Mouse (Mus musculus): ENCODE data around the gene Ndufa13. TPM values are rescaled to one million over a fixed set of nuclear protein-coding genes. Genes with fewer than 3 reads are reported as not detected.

Ndufa13 gene
- polyA plus RNA-seq, 1 experiment: 122 TPM

DNA sequence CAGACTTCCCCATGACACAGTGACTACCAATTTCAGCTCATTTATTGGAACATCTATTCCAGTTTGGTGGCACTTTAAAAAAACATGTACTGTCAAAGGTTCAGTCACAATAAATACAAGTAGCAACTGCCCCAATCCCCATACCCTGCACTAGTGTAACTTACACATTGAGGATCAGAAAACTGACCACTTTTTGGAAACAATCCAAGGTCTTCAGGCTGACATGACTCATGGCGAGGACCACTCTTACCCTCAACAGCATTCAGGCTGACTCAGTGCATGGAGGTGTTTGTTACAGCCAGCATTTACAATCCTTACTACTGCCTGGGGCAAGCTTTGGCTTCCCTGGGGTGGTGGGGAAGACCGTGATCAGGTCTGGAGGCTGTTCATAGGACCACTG is 4.7 kb upstream of the Ndufa13 start:
- Histone ChIP-seq H3K27me3 (ENCODE audit: control insufficient read depth, insufficient read depth, low read length) (no peaks in the 10 kb centered on the region), H3K4me3 (ENCODE audit: control insufficient read depth, low read depth, low read length) (no peak overlapping the region), H3K36me3 (ENCODE audit: control insufficient read depth, insufficient read depth, low read length) (no peaks in the 10 kb centered on the region), H3K27ac (ENCODE audit: control insufficient read depth, insufficient read depth, low read depth, low read length) (no peak overlapping the region), H3K4me1 (ENCODE audit: control insufficient read depth, insufficient read depth, low read length) (peaks cover 19% of the 10 kb centered on the region)
- no peak for TF ChIP-seq CTCF (IDR thresholded peaks at IDR 0.05; ENCODE audit: control insufficient read depth, insufficient read depth, insufficient replicate concordance, low read depth, low read length)
- no peak for TF ChIP-seq POLR2A (IDR thresholded peaks at IDR 0.05; ENCODE audit: control insufficient read depth, low read depth, low read length)

DNA sequence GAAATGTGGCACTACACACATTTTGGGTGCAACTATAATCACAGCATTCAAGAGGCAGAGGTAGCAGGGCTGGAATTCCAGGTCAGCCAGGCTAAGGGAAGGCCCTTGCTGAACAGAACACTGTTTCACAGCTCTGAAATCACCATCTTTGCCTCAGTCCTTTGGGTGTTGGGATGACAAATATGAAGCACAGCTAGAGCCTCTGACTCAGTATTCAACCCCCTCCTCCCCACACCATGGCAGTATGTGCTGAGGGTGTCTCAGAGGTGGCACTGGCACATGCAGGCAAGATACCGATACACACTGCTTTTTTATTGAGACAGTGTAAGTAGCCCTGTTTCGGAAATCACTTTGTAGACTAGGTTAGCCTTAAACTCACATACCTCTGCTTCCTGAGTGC is 3.9 kb upstream of the Ndufa13 start:
- TF ChIP-seq CTCF (IDR thresholded peaks at IDR 0.05; ENCODE audit: control insufficient read depth, insufficient read depth, insufficient replicate concordance, low read depth, low read length) (no peak), POLR2A (IDR thresholded peaks at IDR 0.05; ENCODE audit: control insufficient read depth, low read depth, low read length) (no peak)
- H3K4me1 ChIP-seq (ENCODE audit: control insufficient read depth, insufficient read depth, low read length): peaks cover 24% of the 10 kb centered on the region
- no peak overlapping the region for H3K27ac ChIP-seq (ENCODE audit: control insufficient read depth, insufficient read depth, low read depth, low read length)
- no peaks in the 10 kb centered on the region for H3K27me3 ChIP-seq (ENCODE audit: control insufficient read depth, insufficient read depth, low read length)
- no peaks in the 10 kb centered on the region for H3K36me3 ChIP-seq (ENCODE audit: control insufficient read depth, insufficient read depth, low read length)
- H3K4me3 ChIP-seq (ENCODE audit: control insufficient read depth, low read depth, low read length): no peak overlapping the region

DNA sequence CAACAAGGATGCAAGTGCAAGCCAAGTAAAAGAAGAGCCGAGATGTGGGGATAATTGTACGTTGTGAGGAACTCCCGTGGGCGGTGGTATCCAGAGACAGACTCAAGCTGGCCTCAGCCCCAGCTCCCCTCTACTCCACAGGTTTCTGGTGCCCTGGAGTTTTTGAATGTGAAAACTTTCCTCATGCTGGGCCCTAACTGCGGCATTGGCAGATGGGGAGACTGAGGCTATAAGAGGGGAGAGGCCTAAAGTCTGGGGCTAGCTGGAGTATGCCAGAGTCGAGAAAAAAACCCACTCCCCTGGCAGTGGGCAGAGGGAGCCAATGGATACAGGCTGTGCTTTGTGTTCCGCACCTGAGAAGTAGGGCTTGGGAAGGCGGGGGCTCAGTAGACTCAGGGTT is 1.7 kb upstream of the Ndufa13 start:
- TF ChIP-seq POLR2A (IDR thresholded peaks at IDR 0.05; ENCODE audit: control insufficient read depth, low read depth, low read length) (no peak), CTCF (IDR thresholded peaks at IDR 0.05; ENCODE audit: control insufficient read depth, insufficient read depth, insufficient replicate concordance, low read depth, low read length) (no peak)
- no peaks in the 10 kb centered on the region for H3K27me3 ChIP-seq (ENCODE audit: control insufficient read depth, insufficient read depth, low read length)
- peaks cover 24% of the 10 kb centered on the region for H3K4me1 ChIP-seq (ENCODE audit: control insufficient read depth, insufficient read depth, low read length)
- H3K4me3 ChIP-seq (ENCODE audit: control insufficient read depth, low read depth, low read length): peak overlapping the region; percentile 99
- no peaks in the 10 kb centered on the region for H3K36me3 ChIP-seq (ENCODE audit: control insufficient read depth, insufficient read depth, low read length)
- H3K27ac ChIP-seq (ENCODE audit: control insufficient read depth, insufficient read depth, low read depth, low read length): no peak overlapping the region

DNA sequence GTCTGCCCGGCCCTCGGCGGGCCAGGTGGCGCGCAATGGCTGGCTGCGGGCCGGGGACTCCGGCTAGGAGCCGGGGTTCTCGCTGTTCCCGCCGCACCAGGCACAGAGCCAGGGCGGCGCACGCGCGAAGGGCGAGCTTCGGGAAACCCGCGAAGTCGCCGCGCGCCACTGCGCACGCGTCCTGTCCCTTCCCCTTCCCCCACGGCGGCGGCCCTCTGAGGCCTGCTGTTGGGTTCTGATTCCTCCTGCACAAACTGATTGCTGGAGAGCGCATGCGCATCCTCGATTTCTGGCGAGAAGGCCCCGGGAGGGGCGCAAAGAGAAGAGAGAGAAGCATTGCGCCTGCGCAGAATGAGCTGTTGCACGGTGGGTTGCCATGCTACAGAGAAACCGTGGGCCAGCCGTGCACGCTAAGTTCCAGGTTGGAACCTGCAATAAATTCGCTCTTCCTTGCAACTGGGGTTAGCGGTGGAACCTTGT is 745 bp upstream of the Ndufa13 start:
- TF ChIP-seq POLR2A (IDR thresholded peaks at IDR 0.05; ENCODE audit: control insufficient read depth, low read depth, low read length) (no peak; the same call in 1 of the 2 replicates), CTCF (IDR thresholded peaks at IDR 0.05; ENCODE audit: control insufficient read depth, insufficient read depth, insufficient replicate concordance, low read depth, low read length) (no peak)
- Histone ChIP-seq H3K36me3 (ENCODE audit: control insufficient read depth, insufficient read depth, low read length) (no peaks in the 10 kb centered on the region), H3K4me1 (ENCODE audit: control insufficient read depth, insufficient read depth, low read length) (peaks cover 24% of the 10 kb centered on the region), H3K4me3 (ENCODE audit: control insufficient read depth, low read depth, low read length) (peak overlapping the region; percentile 99), H3K27ac (ENCODE audit: control insufficient read depth, insufficient read depth, low read depth, low read length) (peak overlapping the region; percentile 97), H3K27me3 (ENCODE audit: control insufficient read depth, insufficient read depth, low read length) (no peaks in the 10 kb centered on the region)

DNA sequence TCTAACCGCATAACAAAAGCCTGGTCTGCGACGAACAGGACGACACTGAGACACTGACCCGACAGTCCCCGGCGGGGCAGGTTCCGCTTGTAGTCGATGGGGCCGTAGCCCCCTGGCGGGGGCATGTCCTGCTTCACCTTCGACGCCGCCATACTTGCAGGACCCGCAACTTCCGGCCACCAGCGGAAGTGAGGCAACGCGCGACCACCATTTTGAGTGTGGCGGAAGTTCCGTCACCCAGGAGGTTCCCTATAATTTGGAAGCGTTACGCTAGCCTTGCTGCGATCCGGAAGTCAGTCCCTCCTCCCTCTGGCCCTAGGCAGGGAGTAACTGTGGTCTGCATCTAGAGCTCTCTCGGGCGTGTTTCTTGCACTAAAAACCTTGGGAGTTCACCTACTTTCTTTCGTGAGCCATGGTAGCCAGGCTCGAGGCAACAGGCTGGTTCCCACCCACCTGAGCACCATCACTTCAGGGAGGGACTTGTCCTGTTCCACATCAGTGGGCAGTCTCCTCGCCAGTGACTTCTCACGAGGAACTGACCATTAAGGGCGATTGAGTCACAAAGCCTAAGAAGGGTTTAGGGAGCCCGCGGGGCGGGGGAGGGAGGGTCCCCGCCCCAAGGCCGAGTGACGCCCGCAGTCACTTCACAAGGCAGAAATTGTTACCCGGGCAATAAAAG is 735 bp downstream of the Ndufa13 start:
- Histone ChIP-seq H3K4me3 (ENCODE audit: control insufficient read depth, low read depth, low read length) (peak overlapping the region; percentile 99), H3K4me1 (ENCODE audit: control insufficient read depth, insufficient read depth, low read length) (peaks cover 24% of the 10 kb centered on the region), H3K27me3 (ENCODE audit: control insufficient read depth, insufficient read depth, low read length) (no peaks in the 10 kb centered on the region), H3K27ac (ENCODE audit: control insufficient read depth, insufficient read depth, low read depth, low read length) (peak overlapping the region; percentile 97), H3K36me3 (ENCODE audit: control insufficient read depth, insufficient read depth, low read length) (no peaks in the 10 kb centered on the region)
- peak; percentile 38; the same call in 1 of the 2 replicates for TF ChIP-seq CTCF (IDR thresholded peaks at IDR 0.05; ENCODE audit: control insufficient read depth, insufficient read depth, insufficient replicate concordance, low read depth, low read length)
- TF ChIP-seq POLR2A (IDR thresholded peaks at IDR 0.05; ENCODE audit: control insufficient read depth, low read depth, low read length): peak; percentile 80

DNA sequence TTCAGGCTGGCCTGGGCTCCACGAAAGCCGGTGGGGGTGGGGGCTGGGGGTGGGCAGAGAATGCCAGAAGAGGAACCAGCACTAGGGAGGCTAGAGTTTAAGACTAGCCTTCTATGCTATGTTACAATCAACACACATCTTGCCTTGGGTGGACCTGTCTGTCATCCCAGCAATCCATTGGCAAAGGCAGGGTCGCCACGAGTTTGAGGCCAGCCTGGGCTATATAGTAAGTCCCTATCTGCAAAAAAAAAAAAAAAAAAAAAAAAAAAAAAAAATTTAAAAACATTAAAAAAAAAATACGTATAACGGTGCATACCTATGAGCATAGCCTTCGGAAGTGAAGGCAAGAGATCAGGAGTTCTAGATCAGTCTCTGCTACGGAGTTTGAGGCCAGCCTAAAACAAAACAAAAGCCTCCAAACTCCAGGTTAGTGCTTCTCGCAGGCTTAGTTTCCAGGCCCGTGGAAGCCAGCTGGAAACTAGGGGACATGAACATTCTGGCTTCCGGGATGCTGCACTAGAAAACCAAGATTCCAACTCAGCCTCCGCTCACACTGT is 1.4 kb downstream of the Ndufa13 start:
- peak overlapping the region; percentile 99 for H3K4me3 ChIP-seq (ENCODE audit: control insufficient read depth, low read depth, low read length)
- no peaks in the 10 kb centered on the region for H3K36me3 ChIP-seq (ENCODE audit: control insufficient read depth, insufficient read depth, low read length)
- H3K27me3 ChIP-seq (ENCODE audit: control insufficient read depth, insufficient read depth, low read length): no peaks in the 10 kb centered on the region
- TF ChIP-seq CTCF (IDR thresholded peaks at IDR 0.05; ENCODE audit: control insufficient read depth, insufficient read depth, insufficient replicate concordance, low read depth, low read length): no peak
- no peak for TF ChIP-seq POLR2A (IDR thresholded peaks at IDR 0.05; ENCODE audit: control insufficient read depth, low read depth, low read length)
- H3K27ac ChIP-seq (ENCODE audit: control insufficient read depth, insufficient read depth, low read depth, low read length): peak overlapping the region; percentile 97
- peaks cover 24% of the 10 kb centered on the region for H3K4me1 ChIP-seq (ENCODE audit: control insufficient read depth, insufficient read depth, low read length)

DNA sequence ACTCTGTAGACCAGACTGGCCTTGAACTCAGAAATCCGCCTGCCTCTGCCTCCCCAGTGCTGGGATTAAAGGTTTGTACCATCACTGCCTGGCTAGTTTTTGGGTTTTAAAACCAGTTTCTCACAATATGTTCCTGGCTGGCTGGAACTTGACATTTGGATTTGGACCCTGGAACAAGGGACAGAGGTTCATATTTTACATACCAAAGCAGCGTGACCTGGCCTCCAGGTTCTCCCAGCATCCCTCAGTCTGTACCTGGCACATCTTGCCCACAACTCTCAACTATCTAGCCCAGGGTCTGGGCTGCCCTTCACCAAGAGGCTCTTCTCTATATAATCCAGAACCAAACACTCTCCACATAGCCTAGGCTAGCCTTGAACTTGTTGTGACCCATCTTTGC is 2.5 kb downstream of the Ndufa13 start:
- Histone ChIP-seq H3K4me3 (ENCODE audit: control insufficient read depth, low read depth, low read length) (peak overlapping the region; percentile 28), H3K27me3 (ENCODE audit: control insufficient read depth, insufficient read depth, low read length) (no peaks in the 10 kb centered on the region), H3K36me3 (ENCODE audit: control insufficient read depth, insufficient read depth, low read length) (no peaks in the 10 kb centered on the region), H3K4me1 (ENCODE audit: control insufficient read depth, insufficient read depth, low read length) (peaks cover 24% of the 10 kb centered on the region), H3K27ac (ENCODE audit: control insufficient read depth, insufficient read depth, low read depth, low read length) (no peak overlapping the region)
- TF ChIP-seq CTCF (IDR thresholded peaks at IDR 0.05; ENCODE audit: control insufficient read depth, insufficient read depth, insufficient replicate concordance, low read depth, low read length) (no peak), POLR2A (IDR thresholded peaks at IDR 0.05; ENCODE audit: control insufficient read depth, low read depth, low read length) (no peak)
